Mouse (Mus musculus) limb, embryonic 14.5 days (tissue): ENCODE measurements around the gene Atad3a. TPM values are rescaled to one million over a fixed set of nuclear protein-coding genes. Genes with fewer than 3 reads are reported as not detected.
A peak's percentile ranks its signal among the peaks of the same experiment; 100 is the strongest.

Experiments
- ATAC-seq: fragments of 200-750 bp; cut with Nextera tagmentation; 2 replicates; pipeline ENCODE4 v1.8.0; 2017; ENCODE audit warnings: low read depth, moderate number of reproducible peaks, moderate TSS enrichment; ENCODE audit not compliant: low FRiP score
- DNase-seq: peaks from one replicate; pipeline ENCODE4 v3.0.0-alpha.2; 2015; ENCODE audit warnings: low spot score
- H3K27ac ChIP-seq: fragments of 300-500 bp; sonication (generic); replicated peaks from 2 replicates; pipeline ENCODE4 v1.5.1; 2014; ENCODE audit warnings: low read depth, mild to moderate bottlenecking, low read length, moderate library complexity, mixed read lengths
- H3K27me3 ChIP-seq: fragments of 300-500 bp; sonication (generic); 2 replicates; pipeline ENCODE4 v1.6.1; 2014; ENCODE audit warnings: low read length, mixed read lengths; ENCODE audit not compliant: control insufficient read depth, insufficient read depth
- H3K36me3 ChIP-seq: fragments of 300-500 bp; sonication (generic); 2 replicates; pipeline ENCODE4 v1.6.1; 2014; ENCODE audit warnings: mild to moderate bottlenecking, low read length, moderate library complexity, mixed read lengths; ENCODE audit not compliant: control insufficient read depth, insufficient read depth
- H3K4me1 ChIP-seq: fragments of 300-500 bp; sonication (generic); 2 replicates; pipeline ENCODE4 v1.6.1; 2014; ENCODE audit warnings: antibody characterized with exemption, low read length, mixed read lengths; ENCODE audit not compliant: control insufficient read depth, insufficient read depth
- H3K4me2 ChIP-seq: fragments of 300-500 bp; sonication (generic); replicated peaks from 2 replicates; pipeline ENCODE4 v1.6.1; 2014; ENCODE audit warnings: low read depth, mild to moderate bottlenecking, low read length, moderate library complexity; ENCODE audit not compliant: severe bottlenecking
- H3K4me3 ChIP-seq: fragments of 300-500 bp; sonication (generic); replicated peaks from 2 replicates; pipeline ENCODE4 v1.5.1; 2014; ENCODE audit warnings: low read length
- H3K9ac ChIP-seq: fragments of 300-500 bp; sonication (generic); 2 replicates; pipeline ENCODE4 v1.6.1; 2014; ENCODE audit warnings: mild to moderate bottlenecking, low read depth, low read length, moderate library complexity; ENCODE audit not compliant: severe bottlenecking
- H3K9me3 ChIP-seq: fragments of 300-500 bp; sonication (generic); 2 replicates; pipeline ENCODE4 v1.6.1; 2016; ENCODE audit warnings: low read length; ENCODE audit not compliant: control insufficient read depth
- POLR2A ChIP-seq: fragments of 200-500 bp; IDR thresholded peaks from 2 replicates; pipeline ENCODE4 v1.8.0; 2012; ENCODE audit warnings: inconsistent platforms, mild to moderate bottlenecking, moderate library complexity, borderline replicate concordance; ENCODE audit not compliant: insufficient read depth, insufficient read length; ENCODE audit errors: extremely low read depth
- WGBS: fragments of 180-500 bp; shearing (Covaris S2); extraction: QIAGEN DNeasy Blood & Tissue Kit; methylation state at CpG from one replicate; pipeline ENCODE4 v1.1.7; 2014; 5-methylcytosine and 5-hydroxymethylcytosine counted together
- polyA plus RNA-seq, 2 experiments: library from polyadenylated mRNA; depleted of rRNA in 1 of 2; stranded (reverse) in 1 of 2; unstranded in 1 of 2; fragments of >200 nt; fragmentation: Nextera tagmentation in 1 of 2; extraction: Ambion mirVana in 1 of 2; gene quantifications; 2 replicates each; pipeline versions ENCODE4 v1.2.1 to v1.2.3; 2012 to 2014

Atad3a gene
- polyA plus RNA-seq, 2 experiments = 84.8 to 117 TPM

DNA sequence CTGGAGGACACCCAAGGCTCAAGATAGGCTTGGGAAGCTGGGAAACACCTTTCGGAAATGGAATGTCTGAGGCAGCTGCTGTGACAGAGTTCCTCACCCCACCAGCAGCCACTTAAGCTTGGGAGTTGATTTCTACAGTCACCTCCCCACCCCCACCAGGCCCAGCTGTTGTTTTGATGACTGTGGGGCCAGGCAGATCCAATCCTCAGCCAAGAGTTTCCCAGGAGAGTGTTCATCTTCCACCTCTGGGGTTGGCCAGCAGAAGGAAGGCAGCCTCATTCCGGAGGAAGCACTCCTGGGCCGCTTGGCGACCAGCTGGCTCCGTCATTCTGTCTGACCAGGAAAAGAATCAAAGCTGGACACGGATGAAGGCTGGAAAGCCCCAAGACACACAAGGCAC, 20.0 kb upstream of the Atad3a start:
- peak; percentile 82 for DNase-seq
- ATAC-seq = peak; percentile 71
- Histone ChIP-seq H3K4me2 (no peak overlapping the region), H3K9me3 (no peaks in the 10 kb centered on the region), H3K4me3 (no peak overlapping the region), H3K36me3 (no peaks in the 10 kb centered on the region), H3K27me3 (no peaks in the 10 kb centered on the region), H3K9ac (no peak overlapping the region), H3K4me1 (peaks cover 3% of the 10 kb centered on the region; the same call in 1 of the 2 replicates), H3K27ac (no peak overlapping the region; the same call in 1 of the 2 replicates)
- 19% methylated on average over 6 of the region's 6 CpGs for WGBS
- no peak for TF ChIP-seq POLR2A

DNA sequence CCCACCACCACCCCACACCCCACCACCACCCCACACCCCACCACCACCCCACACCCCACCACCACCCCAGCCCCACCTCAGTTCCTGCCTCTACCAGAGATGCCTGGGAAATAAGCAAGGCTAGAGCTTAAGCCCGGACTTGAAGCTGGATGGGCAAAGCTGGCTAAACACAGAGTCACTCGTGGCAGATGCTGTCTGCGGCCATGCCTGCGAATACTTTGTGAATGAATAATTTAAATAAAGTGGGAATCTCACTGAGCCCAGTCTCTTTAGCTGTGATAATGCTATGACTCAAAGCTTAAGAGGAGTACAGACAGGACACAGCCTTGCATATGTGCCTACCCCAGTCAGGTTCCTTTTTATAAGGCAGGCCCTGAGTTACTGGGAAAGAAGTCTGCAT, 18.6 kb upstream of the Atad3a start:
- DNase-seq (no peak), ATAC-seq (no peak)
- no peak overlapping the region for H3K4me2 ChIP-seq
- no peak overlapping the region for H3K9ac ChIP-seq
- H3K4me3 ChIP-seq = no peak overlapping the region
- no peaks in the 10 kb centered on the region for H3K9me3 ChIP-seq
- H3K4me1 ChIP-seq = peaks cover 4% of the 10 kb centered on the region; the same call in 1 of the 2 replicates
- no peak overlapping the region for H3K27ac ChIP-seq
- no peak for TF ChIP-seq POLR2A
- 81% methylated on average over 4 of the region's 4 CpGs for WGBS
- H3K36me3 ChIP-seq = no peaks in the 10 kb centered on the region
- H3K27me3 ChIP-seq = no peaks in the 10 kb centered on the region

DNA sequence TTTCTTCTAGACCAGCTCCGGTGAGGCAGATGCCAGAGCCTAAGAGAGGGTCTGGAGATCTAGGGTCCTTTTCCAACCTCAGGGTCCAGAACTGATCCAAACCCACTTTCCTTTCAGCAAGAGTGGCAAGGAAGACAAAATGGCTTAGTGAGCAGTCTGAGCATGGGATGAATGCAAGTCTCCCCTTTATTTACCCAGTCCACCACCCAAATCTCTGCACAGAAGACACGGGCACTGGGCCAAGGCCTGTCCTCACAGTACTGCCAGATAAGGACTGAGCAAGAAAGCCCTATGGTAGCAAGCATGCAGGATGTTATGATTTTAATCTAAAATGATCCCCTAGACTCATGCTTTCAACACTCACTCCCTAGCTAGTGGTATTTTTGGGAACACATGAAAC, 16.9 kb upstream of the Atad3a start:
- Histone ChIP-seq H3K4me2 (no peak overlapping the region), H3K4me3 (no peak overlapping the region), H3K36me3 (no peaks in the 10 kb centered on the region), H3K9me3 (no peaks in the 10 kb centered on the region), H3K27me3 (no peaks in the 10 kb centered on the region), H3K4me1 (peaks cover 12% of the 10 kb centered on the region; the same call in 1 of the 2 replicates), H3K27ac (no peak overlapping the region), H3K9ac (no peak overlapping the region)
- DNase-seq (no peak), ATAC-seq (no peak)
- WGBS = 84% methylated on average over 2 of the region's 2 CpGs
- TF ChIP-seq POLR2A = no peak

DNA sequence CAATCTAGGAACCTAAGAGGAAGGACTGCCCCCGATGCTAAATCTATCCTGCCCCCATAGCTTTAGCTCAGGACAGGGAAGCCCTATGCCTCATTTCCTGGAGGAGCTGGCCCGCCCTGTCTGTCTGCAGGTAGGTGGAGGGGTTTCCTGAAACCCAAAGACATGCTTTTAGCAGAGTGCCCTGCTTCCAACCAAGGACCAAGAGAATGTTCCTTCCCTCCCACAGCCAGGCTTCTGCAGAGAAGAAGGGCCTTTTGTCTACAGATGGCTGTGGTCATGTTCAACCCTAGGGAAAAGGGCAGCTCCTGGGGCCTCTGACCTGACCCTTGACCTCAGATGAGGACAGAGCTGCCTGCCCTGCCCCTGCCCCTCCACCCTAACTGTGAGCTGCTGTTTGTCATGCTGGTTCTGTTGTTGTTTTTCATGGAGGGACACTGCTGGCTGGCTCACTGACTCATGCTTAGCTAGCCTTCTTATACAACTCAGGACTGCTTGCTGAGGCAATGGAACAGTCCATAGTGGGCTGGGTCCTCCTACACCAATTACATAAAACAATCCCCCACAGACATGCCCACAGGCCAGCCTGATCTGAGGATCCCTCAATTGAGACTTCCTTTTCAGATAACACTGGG, 15.9 kb upstream of the Atad3a start:
- no peak overlapping the region for H3K4me3 ChIP-seq
- DNase-seq (no peak), ATAC-seq (no peak)
- TF ChIP-seq POLR2A = no peak
- H3K4me1 ChIP-seq = peaks cover 12% of the 10 kb centered on the region; the same call in 1 of the 2 replicates
- H3K27me3 ChIP-seq = no peaks in the 10 kb centered on the region
- no peak overlapping the region for H3K27ac ChIP-seq
- H3K9me3 ChIP-seq = no peaks in the 10 kb centered on the region
- H3K36me3 ChIP-seq = no peaks in the 10 kb centered on the region
- WGBS = 61% methylated on average over 2 of the region's 2 CpGs
- no peak overlapping the region for H3K4me2 ChIP-seq
- H3K9ac ChIP-seq = no peak overlapping the region

DNA sequence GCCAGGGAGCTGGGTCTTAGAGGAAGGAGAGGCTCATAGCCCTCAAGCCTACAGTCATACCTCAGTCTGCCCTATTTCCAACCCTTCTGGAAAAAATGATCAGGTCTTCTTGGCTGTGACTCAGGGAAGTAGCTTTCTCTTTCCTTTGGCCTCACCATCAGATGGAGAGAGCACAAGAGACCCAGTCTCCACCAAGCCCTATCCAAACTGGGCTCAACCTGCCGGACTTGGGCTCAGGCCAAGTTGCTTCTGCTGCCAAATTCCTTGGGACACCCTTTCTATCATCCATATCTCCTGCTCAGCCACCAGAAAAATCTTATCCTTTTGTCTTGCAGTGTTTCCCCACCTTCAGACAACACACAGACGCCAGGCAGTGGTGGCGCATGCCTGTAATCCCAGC, 15.0 kb upstream of the Atad3a start:
- H3K27me3 ChIP-seq = no peaks in the 10 kb centered on the region
- no peak overlapping the region for H3K4me3 ChIP-seq
- TF ChIP-seq POLR2A = no peak
- no peaks in the 10 kb centered on the region for H3K36me3 ChIP-seq
- WGBS = 82% methylated on average over 3 of the region's 3 CpGs
- no peak overlapping the region for H3K4me2 ChIP-seq
- H3K27ac ChIP-seq = 0 out of 2 replicates have a peak overlapping the region, but pooled peaks have one; percentile 48
- no peaks in the 10 kb centered on the region for H3K9me3 ChIP-seq
- peaks cover 12% of the 10 kb centered on the region; the same call in 1 of the 2 replicates for H3K4me1 ChIP-seq
- no peak for ATAC-seq
- no peak for DNase-seq
- no peak overlapping the region for H3K9ac ChIP-seq
